Comparison of ENCODE assay signal across 8 mouse cellular contexts in genomic region chr5:34948861-34949760, GRCm38 (mm10). TPM values are rescaled to one million over a fixed set of nuclear protein-coding genes. Genes with fewer than 3 reads are reported as not detected.
DNase-seq lines count a peak whose midpoint lies in the region; ATAC-seq and TF ChIP-seq lines count a peak whose summit lies in the region.

Gene Rgs12 (plus strand): TSS chr5:34949445.

- peak within 1 kb of the TSS; percentile 92 for H3K4me3 ChIP-seq in embryonic facial prominence, embryonic 12.5 days
- H3K4me3 ChIP-seq in heart, adult 2 months: peak within 1 kb of the TSS; percentile 83
- H3K4me3 ChIP-seq in liver, adult 2 months (ENCODE audit: insufficient read depth, low read depth, low read length): peak within 1 kb of the TSS; percentile 81

- H3K4me1 ChIP-seq in embryonic facial prominence, embryonic 12.5 days: peaks cover 11% of the 10 kb centered on the region
- H3K4me1 ChIP-seq in heart, adult 2 months (ENCODE audit: control insufficient read depth, insufficient read depth, low read length): peaks cover 11% of the 10 kb centered on the region
- H3K4me1 ChIP-seq in liver, adult 2 months (ENCODE audit: control insufficient read depth, insufficient read depth, low read length): peaks cover 2% of the 10 kb centered on the region; the same call in 1 of the 2 replicates

- intact Hi-C loops in heart, adult 2 months (cut with DNase I): no loop called here

- no peaks in the 10 kb centered on the region for H3K27me3 ChIP-seq in embryonic facial prominence, embryonic 12.5 days
- no peaks in the 10 kb centered on the region for H3K27me3 ChIP-seq in heart, adult 2 months (ENCODE audit: control insufficient read depth, insufficient read depth, low read length)
- no peaks in the 10 kb centered on the region for H3K27me3 ChIP-seq in liver, adult 2 months (ENCODE audit: control insufficient read depth, insufficient read depth, low read length)

- peak within 1 kb of the TSS; percentile 93 for H3K27ac ChIP-seq in embryonic facial prominence, embryonic 12.5 days
- H3K27ac ChIP-seq in heart, adult 2 months: peak within 1 kb of the TSS; percentile 89
- peak within 1 kb of the TSS; percentile 73 for H3K27ac ChIP-seq in liver, adult 2 months (replicated peaks; ENCODE audit: insufficient read depth, low read depth, low read length)

- no peak; the same call in 1 of the 2 replicates for TF ChIP-seq POLR2A in heart, adult 2 months (IDR thresholded peaks at IDR 0.05; ENCODE audit: insufficient read depth, low read depth, low read length)
- TF ChIP-seq POLR2A in liver, adult 2 months (IDR thresholded peaks at IDR 0.05; ENCODE audit: extremely low read depth, insufficient read depth, low read length): 0 out of 2 replicates have a peak, but pooled peaks have one; percentile 14

- H3K79me2 ChIP-seq in heart, adult 2 months (replicated peaks; ENCODE audit: control insufficient read depth, insufficient read depth, low read length): no peaks in the 10 kb centered on the region
- no peaks in the 10 kb centered on the region for H3K79me2 ChIP-seq in liver, adult 2 months (ENCODE audit: control insufficient read depth, insufficient read depth, low read length)

- peaks cover 12% of the 10 kb centered on the region for H3K36me3 ChIP-seq in embryonic facial prominence, embryonic 12.5 days
- no peaks in the 10 kb centered on the region for H3K36me3 ChIP-seq in heart, adult 2 months (ENCODE audit: control insufficient read depth, insufficient read depth, low read length)
- H3K36me3 ChIP-seq in liver, adult 2 months (ENCODE audit: control insufficient read depth, insufficient read depth, low read length): no peaks in the 10 kb centered on the region

- no peak for TF ChIP-seq EP300 in heart, adult 2 months (IDR thresholded peaks at IDR 0.05; ENCODE audit: insufficient read depth, low read depth, low read length)

- no peak for TF ChIP-seq CTCF in heart, adult 2 months (IDR thresholded peaks at IDR 0.05)
- no peak for TF ChIP-seq CTCF in liver, adult 2 months (IDR thresholded peaks at IDR 0.05; ENCODE audit: low read depth, low read length)

- H3K9ac ChIP-seq in embryonic facial prominence, embryonic 12.5 days: peak within 1 kb of the TSS; percentile 97
- peak within 1 kb of the TSS; percentile 80 for H3K9ac ChIP-seq in heart, adult 2 months (ENCODE audit: low read depth, low read length)
- H3K9ac ChIP-seq in liver, adult 2 months (ENCODE audit: low read depth, low read length): peak within 1 kb of the TSS; percentile 56

- peak within 1 kb of the TSS; percentile 64 for H3K4me2 ChIP-seq in embryonic facial prominence, embryonic 12.5 days (replicated peaks)

- peak; percentile 89 for DNase-seq in 3T3-L1 (ENCODE audit: low read depth, low spot score)
- peak; percentile 94 for DNase-seq in adrenal gland, postnatal 14 days
- DNase-seq in heart, adult 2 months: peak; percentile 91 to 92
- DNase-seq in kidney, adult 8-10 months: peak; percentile 84 to 86
- peak; percentile 74 for DNase-seq in liver, adult 2 months (ENCODE audit: extremely low read depth, low read depth, low spot score)
- peak; percentile 90 to 94 for DNase-seq in spleen, postnatal 4 days (ENCODE audit: low spot score in 2 of 2)

- peak; percentile 88 for ATAC-seq in embryonic facial prominence, embryonic 12.5 days (ENCODE audit: insufficient number of reproducible peaks, insufficient read depth, low FRiP score, low TSS enrichment)
- peak; percentile 64 for ATAC-seq in monocyte, adult 5-6 weeks (replicated peaks; ENCODE audit: insufficient number of reproducible peaks, low FRiP score, low TSS enrichment, poor library complexity, severe bottlenecking)

- H3K9me3 ChIP-seq in embryonic facial prominence, embryonic 12.5 days: 0 out of 2 replicates have a peak, but pooled peaks cover 7% of the 10 kb centered on the region

- WGBS in embryonic facial prominence, embryonic 12.5 days: under 1% methylated on average over 76 of the region's 84 CpGs
- WGBS in heart, adult 2 months: 1% methylated on average over 84 of the region's 84 CpGs
- under 1% methylated on average over 80 of the region's 84 CpGs for WGBS in liver, adult 2 months

RNA-seq across cellular contexts. Expression of gene Rgs12, which starts in this region (rescaled TPM):
- 31.0 and 31.9 TPM in 2 replicates for total RNA-seq in adrenal gland, postnatal 14 days (2021)
- 55.0 and 56.3 TPM in 2 replicates for polyA plus RNA-seq in embryonic facial prominence, embryonic 12.5 days (2016; fragmentation: Nextera tagmentation; extraction: Ambion mirVana)
- 10 to 100 TPM; 13.1 to 16.5 TPM for total RNA-seq in heart, adult 2 months (2021)
- 26.2 and 27.7 TPM in 2 replicates for polyA plus RNA-seq in heart, adult 2 months (2012; rRNA removed)
- total RNA-seq in liver, adult 2 months (2014; rRNA removed): 3.0 and 4.7 TPM in 2 replicates
- polyA plus RNA-seq in liver, adult 2 months (2012; rRNA removed): 6.3 and 6.8 TPM in 2 replicates
- 1.5 to 7.6 TPM (median 5.7 TPM) in 3 replicates for total RNA-seq in monocyte, adult 5-6 weeks (2017)

Comparison
In these comparisons a context has a peak if more than half of its experiments do, and no peak if none do; other contexts are left out.
1. Peak in every context shown above with its lines: DNase-seq, ATAC-seq, H3K4me3 ChIP-seq and H3K27ac ChIP-seq.